Mouse (Mus musculus) midbrain, postnatal 0 days (tissue): Measurements from ENCODE around the gene Creb3l1. TPM values are rescaled to one million over a fixed set of nuclear protein-coding genes. Genes with fewer than 3 reads are reported as not detected.

Source experiments
- ATAC-seq: fragments of 200-750 bp; cut with Nextera tagmentation; 2 replicates; pipeline ENCODE4 v1.8.0; 2017; ENCODE audit warnings: moderate number of reproducible peaks, mild to moderate bottlenecking, moderate TSS enrichment, moderate library complexity; ENCODE audit not compliant: low FRiP score
- DNase-seq: peaks from one replicate; pipeline ENCODE4 v3.0.0-alpha.2; 2015; ENCODE audit warnings: low spot score
- H3K27ac ChIP-seq: fragments of 300-500 bp; sonication (generic); 2 replicates; pipeline ENCODE4 v1.5.1; 2014; ENCODE audit warnings: low read depth, mild to moderate bottlenecking, low read length, mixed read lengths
- H3K27me3 ChIP-seq: fragments of 300-500 bp; sonication (generic); 2 replicates; pipeline ENCODE4 v1.6.1; 2014; ENCODE audit warnings: low read length, control low read depth, mixed read lengths; ENCODE audit not compliant: insufficient read depth
- H3K36me3 ChIP-seq: fragments of 300-500 bp; sonication (generic); 2 replicates; pipeline ENCODE4 v1.6.1; 2014; ENCODE audit warnings: low read length, control low read depth, mixed read lengths; ENCODE audit not compliant: insufficient read depth
- H3K4me1 ChIP-seq: fragments of 300-500 bp; sonication (generic); 2 replicates; pipeline ENCODE4 v1.6.1; 2014; ENCODE audit warnings: mild to moderate bottlenecking, control low read depth, antibody characterized with exemption, low read length, mixed read lengths; ENCODE audit not compliant: insufficient read depth
- H3K4me2 ChIP-seq: fragments of 300-500 bp; sonication (generic); 2 replicates; pipeline ENCODE4 v1.6.1; 2014; ENCODE audit warnings: low read depth, mild to moderate bottlenecking, low read length, mixed read lengths; ENCODE audit not compliant: poor library complexity, severe bottlenecking
- H3K4me3 ChIP-seq: fragments of 300-500 bp; sonication (generic); 2 replicates; pipeline ENCODE4 v1.5.1; 2014; ENCODE audit warnings: low read depth, mild to moderate bottlenecking, low read length, moderate library complexity
- H3K9ac ChIP-seq: fragments of 300-500 bp; sonication (generic); replicated peaks from 2 replicates; pipeline ENCODE4 v1.6.1; 2014; ENCODE audit warnings: mild to moderate bottlenecking, low read length, moderate library complexity, mixed read lengths; ENCODE audit not compliant: poor library complexity, severe bottlenecking
- H3K9me3 ChIP-seq: fragments of 300-500 bp; sonication (generic); 2 replicates; pipeline ENCODE4 v1.6.1; 2016; ENCODE audit warnings: low read length, control low read depth
- CTCF ChIP-seq: IDR thresholded peaks from 2 replicates; pipeline ENCODE4 v1.5.1; 2016; ENCODE audit warnings: antibody characterized with exemption, mild to moderate bottlenecking
- WGBS: fragments of 180-500 bp; shearing (Covaris S2); extraction: QIAGEN DNeasy Blood & Tissue Kit; methylation state at CpG from one replicate; pipeline ENCODE4 v1.1.7; 2014; 5-methylcytosine and 5-hydroxymethylcytosine counted together
- polyA plus RNA-seq: library from polyadenylated mRNA; unstranded; fragments of >200 nt; fragmentation: Nextera tagmentation; extraction: Ambion mirVana; gene quantifications from 2 replicates; pipeline ENCODE4 v1.2.1, GENCODE M21; 2015
- total RNA-seq: library from RNA; depleted of rRNA; stranded (reverse); fragments of >200 nt; gene quantifications from 2 replicates; pipeline ENCODE4 v1.2.3, GENCODE M21; 2014

Creb3l1 gene
- total and polyA plus RNA-seq, 2 experiments from 2014 or later = 2.7 to 3.2 TPM

DNA sequence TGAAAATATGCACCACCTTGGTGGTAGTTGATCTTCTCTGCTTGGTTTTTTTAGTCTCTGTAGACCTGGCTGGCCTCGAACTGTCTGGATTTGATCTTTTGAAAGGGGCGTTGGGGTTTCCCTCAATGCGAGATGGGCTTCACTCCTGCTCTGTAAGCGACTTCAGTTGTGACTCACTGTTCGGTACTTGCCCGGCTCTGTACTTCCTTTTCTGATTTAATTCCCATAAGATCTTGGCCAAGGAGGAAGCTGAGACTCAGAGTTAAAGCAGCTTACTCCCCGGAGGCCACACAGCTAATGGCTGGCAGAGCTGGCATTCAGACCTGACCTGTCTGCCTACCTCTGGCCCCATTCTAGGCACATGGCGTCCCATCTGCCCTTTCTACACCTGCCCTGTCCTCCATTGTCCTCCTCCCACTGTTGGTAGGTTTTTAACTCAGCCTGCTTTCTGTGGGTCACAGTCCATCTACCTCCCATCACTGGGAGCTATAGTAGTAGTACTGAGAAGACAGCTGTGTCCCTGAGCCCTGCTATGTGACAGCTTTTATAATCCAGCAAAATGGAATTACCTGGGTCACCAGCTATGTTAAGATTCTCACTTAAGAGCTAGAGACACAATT lies 41.1 kb upstream of the Creb3l1 start:
- H3K4me2 ChIP-seq = no peak overlapping the region
- no peaks in the 10 kb centered on the region for H3K9me3 ChIP-seq
- H3K4me1 ChIP-seq = no peaks in the 10 kb centered on the region
- H3K27me3 ChIP-seq = no peaks in the 10 kb centered on the region
- H3K27ac ChIP-seq = no peak overlapping the region
- H3K9ac ChIP-seq = no peak overlapping the region
- WGBS = 90% methylated on average over 8 of the region's 8 CpGs
- DNase-seq (no peak), ATAC-seq (no peak)
- H3K36me3 ChIP-seq = no peaks in the 10 kb centered on the region
- TF ChIP-seq CTCF = no peak
- H3K4me3 ChIP-seq = no peak overlapping the region

DNA sequence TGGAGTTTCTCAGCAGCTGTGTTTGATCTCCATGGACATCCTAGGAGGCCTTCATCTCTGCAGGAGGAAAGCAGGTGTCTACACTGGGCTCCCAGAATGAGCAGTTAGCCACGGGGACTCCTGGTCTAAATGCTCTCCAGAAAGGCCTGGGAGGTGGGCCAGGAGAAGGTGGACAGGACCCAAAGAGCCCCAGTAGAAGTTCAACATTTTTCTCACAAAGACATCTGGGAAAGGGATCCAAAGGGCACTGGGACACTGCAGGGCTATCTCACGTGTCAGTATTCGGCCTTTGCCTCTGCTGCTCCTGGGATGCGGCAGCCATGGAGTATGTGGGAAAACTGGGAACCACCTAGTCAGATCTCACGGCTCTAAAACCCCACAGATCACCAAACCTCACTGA lies 38.8 kb upstream of the Creb3l1 start:
- WGBS = 74% methylated on average over 5 of the region's 5 CpGs

GRCm38 (mm10) chr2:92061337-92061736 lies 37.0 kb upstream of the Creb3l1 start:
- no peak for DNase-seq
- TF ChIP-seq CTCF = no peak
- ATAC-seq = no peak
- 87% methylated on average over 5 of the region's 5 CpGs for WGBS
- no peak overlapping the region for H3K9ac ChIP-seq
- no peak overlapping the region for H3K27ac ChIP-seq
- H3K9me3 ChIP-seq = no peaks in the 10 kb centered on the region
- H3K4me2 ChIP-seq = no peak overlapping the region
- no peaks in the 10 kb centered on the region for H3K36me3 ChIP-seq
- H3K4me3 ChIP-seq = no peak overlapping the region
- no peaks in the 10 kb centered on the region for H3K27me3 ChIP-seq
- no peaks in the 10 kb centered on the region for H3K4me1 ChIP-seq

More for the DNA sequence above, 38.8 kb upstream of the Creb3l1 start:
- ATAC-seq = no peak
- H3K27me3 ChIP-seq = no peaks in the 10 kb centered on the region
- H3K4me2 ChIP-seq = no peak overlapping the region
- no peaks in the 10 kb centered on the region for H3K36me3 ChIP-seq
- H3K9me3 ChIP-seq = no peaks in the 10 kb centered on the region
- H3K27ac ChIP-seq = no peak overlapping the region
- H3K9ac ChIP-seq = no peak overlapping the region
- no peak for TF ChIP-seq CTCF
- no peak for DNase-seq
- no peak overlapping the region for H3K4me3 ChIP-seq
- no peaks in the 10 kb centered on the region for H3K4me1 ChIP-seq

DNA sequence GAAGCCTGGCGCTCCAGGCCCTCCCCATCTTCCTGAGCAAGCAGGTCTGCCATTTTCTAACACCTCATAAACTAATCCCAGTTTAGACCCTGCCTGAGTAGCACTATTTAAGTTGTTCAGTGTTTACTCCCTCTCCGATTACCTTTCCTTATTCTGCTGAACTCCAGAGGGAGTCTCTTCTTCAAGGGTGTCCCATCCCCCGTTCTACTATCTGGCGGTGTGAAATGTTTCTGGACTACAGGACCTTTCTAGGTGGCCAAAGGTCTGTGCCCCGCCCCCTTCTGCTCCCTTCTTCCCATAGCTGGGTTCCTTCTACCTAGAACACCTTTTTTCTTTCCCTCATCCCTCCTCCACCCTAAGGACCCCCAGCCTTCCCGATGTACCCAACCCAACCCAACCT lies 36.0 kb upstream of the Creb3l1 start:
- DNase-seq (no peak), ATAC-seq (no peak)
- Histone ChIP-seq H3K27me3 (no peaks in the 10 kb centered on the region), H3K36me3 (no peaks in the 10 kb centered on the region), H3K4me3 (peak overlapping the region; percentile 76), H3K9ac (peak overlapping the region; percentile 93), H3K4me1 (no peaks in the 10 kb centered on the region), H3K4me2 (peak overlapping the region; percentile 74), H3K9me3 (no peaks in the 10 kb centered on the region), H3K27ac (peak overlapping the region; percentile 95)
- no peak for TF ChIP-seq CTCF
- WGBS = 23% methylated on average over 6 of the region's 6 CpGs

DNA sequence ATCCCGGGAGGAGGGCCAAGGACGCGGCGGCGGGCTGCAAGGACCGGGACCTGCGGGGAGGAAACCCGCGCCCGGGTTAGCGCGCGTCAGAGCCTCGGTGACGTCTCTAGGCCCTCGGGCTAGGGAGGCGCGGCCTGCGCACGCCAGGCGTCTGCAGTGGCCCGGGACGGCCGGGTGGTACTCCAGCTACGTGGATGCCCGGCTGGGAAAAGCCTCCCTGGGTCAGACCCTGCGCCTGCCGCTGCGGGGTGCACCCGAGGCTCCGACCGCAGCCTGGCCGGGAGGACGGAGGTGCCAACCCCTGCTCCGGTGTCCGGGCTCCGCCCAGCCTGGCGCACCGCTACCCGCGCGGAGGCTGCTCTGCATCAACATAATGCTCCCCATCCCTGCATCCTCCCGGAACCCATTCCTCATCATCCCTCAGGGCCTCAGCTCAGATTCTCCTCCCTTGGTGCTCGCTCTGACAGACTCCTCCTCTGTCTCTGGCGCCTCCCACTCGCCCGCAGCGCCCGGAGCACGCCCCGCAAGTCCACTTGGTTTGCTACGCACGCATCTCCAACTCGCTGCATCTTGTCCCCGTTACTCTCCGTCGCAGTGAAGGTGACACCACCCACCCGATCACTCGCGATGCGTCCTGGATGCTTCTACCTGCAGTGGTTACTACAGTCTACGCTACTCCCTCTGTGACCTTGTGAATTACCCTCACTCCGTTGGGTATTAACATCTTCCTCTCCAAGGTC lies 35.3 kb upstream of the Creb3l1 start:
- Histone ChIP-seq H3K27ac (peak overlapping the region; percentile 95), H3K27me3 (no peaks in the 10 kb centered on the region), H3K4me2 (peak overlapping the region; percentile 74), H3K9ac (peak overlapping the region; percentile 93), H3K9me3 (no peaks in the 10 kb centered on the region), H3K4me3 (peak overlapping the region; percentile 76), H3K4me1 (no peaks in the 10 kb centered on the region), H3K36me3 (no peaks in the 10 kb centered on the region)
- no peak for TF ChIP-seq CTCF
- peak; percentile 79 for DNase-seq
- WGBS = under 1% methylated on average over 63 of the region's 63 CpGs
- peak; percentile 82 for ATAC-seq

DNA sequence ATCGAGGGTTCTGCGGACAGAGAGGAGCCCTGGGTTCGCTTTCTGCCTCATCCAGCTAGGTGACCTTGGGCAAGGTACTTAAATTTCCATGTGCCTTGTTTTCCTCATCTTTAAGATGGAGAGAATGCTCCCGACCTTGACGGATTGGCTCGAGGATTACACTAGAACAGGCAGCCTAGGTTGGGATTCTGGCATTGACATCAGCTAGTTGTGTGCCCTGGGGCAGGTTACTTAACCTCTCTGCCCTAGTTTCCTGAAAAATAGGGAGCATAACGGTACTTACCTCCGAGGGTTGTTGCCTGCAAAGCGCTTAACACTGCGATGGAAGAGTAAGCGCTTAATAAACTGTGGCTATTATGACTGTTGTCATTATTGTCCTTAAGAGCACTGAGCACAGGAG lies 34.6 kb upstream of the Creb3l1 start:
- no peaks in the 10 kb centered on the region for H3K27me3 ChIP-seq
- peak; percentile 22 for DNase-seq
- no peak for ATAC-seq
- H3K4me2 ChIP-seq = peak overlapping the region; percentile 74
- H3K4me1 ChIP-seq = no peaks in the 10 kb centered on the region
- WGBS = 2% methylated on average over 11 of the region's 11 CpGs
- no peaks in the 10 kb centered on the region for H3K9me3 ChIP-seq
- H3K27ac ChIP-seq = peak overlapping the region; percentile 95
- no peak for TF ChIP-seq CTCF
- no peaks in the 10 kb centered on the region for H3K36me3 ChIP-seq
- H3K4me3 ChIP-seq = peak overlapping the region; percentile 76
- peak overlapping the region; percentile 93 for H3K9ac ChIP-seq
